Mouse (Mus musculus): Measurements from ENCODE around the gene Il13.

- TF ChIP-seq GATA1 (IDR thresholded peaks at IDR 0.05; ENCODE audit: low read length) (no peak), TAL1 (IDR thresholded peaks at IDR 0.05; ENCODE audit: low read length) (no peak)
Observed at GRCm38 (mm10) chr11:53620094-53620493, 14.4 kb downstream of the Il13 start.

All from erythroblast, embryonic 14.5 days (primary cell).